Mouse (Mus musculus) neural tube, embryonic 11.5 days (tissue): ENCODE data around the gene Smim20. TPM values are rescaled to one million over a fixed set of nuclear protein-coding genes. Genes with fewer than 3 reads are reported as not detected.

ENCODE experiments used
- ATAC-seq: fragments of 200-750 bp; cut with Nextera tagmentation; 2 replicates; pipeline ENCODE4 v1.8.0; 2017; ENCODE audit warnings: moderate number of reproducible peaks, mild to moderate bottlenecking, moderate TSS enrichment, moderate library complexity; ENCODE audit not compliant: insufficient read depth, low FRiP score, low TSS enrichment
- DNase-seq: peaks from one replicate; pipeline ENCODE4 v3.0.0-alpha.2; 2015; ENCODE audit warnings: low spot score
- H3K27ac ChIP-seq: fragments of 300-500 bp; sonication (generic); 2 replicates; pipeline ENCODE4 v1.5.1; 2014; ENCODE audit warnings: low read depth, mild to moderate bottlenecking, low read length
- H3K27me3 ChIP-seq: fragments of 300-500 bp; sonication (generic); 2 replicates; pipeline ENCODE4 v1.6.1; 2014; ENCODE audit warnings: mild to moderate bottlenecking, low read length, mixed read lengths; ENCODE audit not compliant: control insufficient read depth, insufficient read depth
- H3K36me3 ChIP-seq: fragments of 300-500 bp; sonication (generic); 2 replicates; pipeline ENCODE4 v1.6.1; 2014; ENCODE audit warnings: mild to moderate bottlenecking, low read length, moderate library complexity, mixed read lengths; ENCODE audit not compliant: control insufficient read depth, insufficient read depth
- H3K4me1 ChIP-seq: fragments of 300-500 bp; sonication (generic); 2 replicates; pipeline ENCODE4 v1.6.1; 2014; ENCODE audit warnings: low read length, mixed read lengths; ENCODE audit not compliant: control insufficient read depth, insufficient read depth
- H3K4me2 ChIP-seq: fragments of 300-500 bp; sonication (generic); 2 replicates; pipeline ENCODE4 v1.6.1; 2014; ENCODE audit warnings: low read depth, mild to moderate bottlenecking, moderate library complexity
- H3K4me3 ChIP-seq: fragments of 300-500 bp; sonication (generic); 2 replicates; pipeline ENCODE4 v1.5.1; 2014; ENCODE audit warnings: low read depth, low read length
- H3K9ac ChIP-seq: fragments of 300-500 bp; sonication (generic); 2 replicates; pipeline ENCODE4 v1.6.1; 2014; ENCODE audit warnings: mild to moderate bottlenecking, low read length
- H3K9me3 ChIP-seq: fragments of 300-500 bp; sonication (generic); 2 replicates; pipeline ENCODE4 v1.6.1; 2016; ENCODE audit warnings: low read length; ENCODE audit not compliant: control insufficient read depth
- WGBS: fragments of 180-500 bp; shearing (Covaris S2); extraction: QIAGEN DNeasy Blood & Tissue Kit; methylation state at CpG from one replicate; pipeline ENCODE4 v1.1.7; 2014; 5-methylcytosine and 5-hydroxymethylcytosine counted together
- polyA plus RNA-seq: library from polyadenylated mRNA; unstranded; fragments of >200 nt; fragmentation: Nextera tagmentation; extraction: Ambion mirVana; gene quantifications from 2 replicates; pipeline ENCODE4 v1.2.1, GENCODE M21; 2014

Smim20 gene
- polyA plus RNA-seq, 1 experiment from 2014 or later, result 59.5 TPM

DNA sequence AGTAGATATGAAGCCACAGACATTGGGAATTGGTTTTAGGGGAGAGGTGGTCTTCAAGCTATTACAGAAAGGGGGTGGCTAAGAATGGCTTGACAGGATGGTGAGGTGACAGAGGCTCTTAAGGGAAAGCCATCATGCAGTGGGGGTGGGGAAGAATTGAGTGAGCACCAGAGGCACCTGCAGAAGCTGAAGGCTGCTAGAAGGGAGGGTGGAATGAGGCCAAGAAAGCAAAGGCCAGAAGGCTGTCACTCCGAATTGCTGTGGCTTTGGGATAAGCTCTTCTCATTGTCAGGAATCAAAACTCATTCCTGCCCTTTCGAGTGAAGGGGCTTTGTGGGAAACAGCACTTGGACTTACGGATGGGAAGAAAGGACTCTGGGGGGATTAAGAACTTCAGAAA lies 12.1 kb upstream of the Smim20 start:
- no peaks in the 10 kb centered on the region for H3K4me1 ChIP-seq
- no peak overlapping the region for H3K4me3 ChIP-seq
- no peak overlapping the region for H3K4me2 ChIP-seq
- 78% methylated on average over 3 of the region's 3 CpGs for WGBS
- H3K36me3 ChIP-seq, result no peaks in the 10 kb centered on the region
- H3K9me3 ChIP-seq, result no peaks in the 10 kb centered on the region
- no peak overlapping the region for H3K27ac ChIP-seq
- ATAC-seq, result no peak
- no peak for DNase-seq
- H3K9ac ChIP-seq, result no peak overlapping the region
- peaks cover 2% of the 10 kb centered on the region; the same call in 1 of the 2 replicates for H3K27me3 ChIP-seq

- ATAC-seq, result peak; percentile 65; the same call in 1 of the 2 replicates
- peak overlapping the region; percentile 23 for H3K9ac ChIP-seq
- WGBS, result 6% methylated on average over 29 of the region's 29 CpGs
- peak; percentile 51 for DNase-seq
- peak overlapping the region; percentile 26; the same call in 1 of the 2 replicates for H3K4me3 ChIP-seq
- peak overlapping the region; percentile 57 for H3K4me2 ChIP-seq
- peaks cover 2% of the 10 kb centered on the region; the same call in 1 of the 2 replicates for H3K27me3 ChIP-seq
- no peaks in the 10 kb centered on the region for H3K36me3 ChIP-seq
- no peak overlapping the region for H3K27ac ChIP-seq
- H3K9me3 ChIP-seq, result no peaks in the 10 kb centered on the region
- H3K4me1 ChIP-seq, result no peaks in the 10 kb centered on the region
Measured at GRCm38 (mm10) chr5:53258038-53258786, 8.7 kb upstream of the Smim20 start.

- no peak overlapping the region for H3K27ac ChIP-seq
- WGBS, result 51% methylated on average over 5 of the region's 5 CpGs
- H3K4me3 ChIP-seq, result no peak overlapping the region
- no peak for ATAC-seq
- DNase-seq, result no peak
- no peaks in the 10 kb centered on the region for H3K9me3 ChIP-seq
- no peaks in the 10 kb centered on the region for H3K4me1 ChIP-seq
- no peak overlapping the region for H3K9ac ChIP-seq
- no peak overlapping the region for H3K4me2 ChIP-seq
- H3K36me3 ChIP-seq, result no peaks in the 10 kb centered on the region
- peaks cover 2% of the 10 kb centered on the region; the same call in 1 of the 2 replicates for H3K27me3 ChIP-seq
Measured at GRCm38 (mm10) chr5:53259894-53260293, 7.0 kb upstream of the Smim20 start.

DNA sequence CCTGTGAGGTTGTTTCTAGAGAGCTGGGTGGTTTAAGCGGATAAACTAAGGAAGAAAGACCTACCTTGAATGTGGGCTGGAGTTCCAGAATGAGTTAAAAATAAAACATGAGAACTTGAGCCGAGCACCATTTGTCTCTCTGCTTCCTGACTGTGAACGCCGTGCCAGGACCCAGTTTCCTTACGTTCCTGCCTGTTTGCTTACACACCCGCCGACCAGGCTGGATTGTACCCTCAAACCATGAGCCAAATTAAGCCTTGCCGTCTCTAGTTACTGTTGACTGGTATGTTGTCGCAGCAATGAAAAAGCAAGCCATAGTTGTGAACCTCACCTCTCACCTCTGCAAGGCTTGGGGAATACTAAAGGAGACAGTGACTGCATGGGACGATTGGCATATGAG lies 4.9 kb upstream of the Smim20 start:
- H3K9me3 ChIP-seq, result no peaks in the 10 kb centered on the region
- peaks cover 2% of the 10 kb centered on the region; the same call in 1 of the 2 replicates for H3K27me3 ChIP-seq
- no peaks in the 10 kb centered on the region for H3K36me3 ChIP-seq
- H3K4me2 ChIP-seq, result no peak overlapping the region
- DNase-seq, result no peak
- H3K27ac ChIP-seq, result no peak overlapping the region
- H3K4me3 ChIP-seq, result no peak overlapping the region
- no peak overlapping the region for H3K9ac ChIP-seq
- H3K4me1 ChIP-seq, result no peaks in the 10 kb centered on the region
- 74% methylated on average over 10 of the region's 10 CpGs for WGBS
- ATAC-seq, result no peak

DNA sequence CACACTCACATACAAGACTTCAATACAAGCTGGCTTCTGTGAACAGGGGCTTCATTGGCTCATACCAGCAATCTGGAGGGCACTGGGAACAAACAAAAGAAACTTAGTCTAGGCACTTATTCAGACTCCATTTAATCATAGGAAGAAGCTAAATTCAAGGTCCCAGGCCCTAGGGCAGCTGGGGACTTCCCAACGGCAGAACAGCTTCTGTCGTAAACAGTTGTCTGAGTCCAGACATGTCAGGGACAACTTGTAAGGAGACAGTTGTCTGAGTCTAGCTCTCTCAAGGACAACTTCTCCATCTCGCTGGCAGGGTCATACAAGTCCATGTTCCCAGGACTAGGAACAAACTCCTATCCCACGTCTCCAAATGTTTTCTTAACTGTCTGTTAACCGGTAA lies 2.8 kb upstream of the Smim20 start:
- no peaks in the 10 kb centered on the region for H3K36me3 ChIP-seq
- no peak overlapping the region for H3K4me2 ChIP-seq
- H3K4me1 ChIP-seq, result no peaks in the 10 kb centered on the region
- H3K27me3 ChIP-seq, result no peaks in the 10 kb centered on the region
- H3K9me3 ChIP-seq, result no peaks in the 10 kb centered on the region
- ATAC-seq (no peak), DNase-seq (no peak)
- no peak overlapping the region for H3K9ac ChIP-seq
- no peak overlapping the region for H3K4me3 ChIP-seq
- 85% methylated on average over 5 of the region's 5 CpGs for WGBS
- H3K27ac ChIP-seq, result no peak overlapping the region

DNA sequence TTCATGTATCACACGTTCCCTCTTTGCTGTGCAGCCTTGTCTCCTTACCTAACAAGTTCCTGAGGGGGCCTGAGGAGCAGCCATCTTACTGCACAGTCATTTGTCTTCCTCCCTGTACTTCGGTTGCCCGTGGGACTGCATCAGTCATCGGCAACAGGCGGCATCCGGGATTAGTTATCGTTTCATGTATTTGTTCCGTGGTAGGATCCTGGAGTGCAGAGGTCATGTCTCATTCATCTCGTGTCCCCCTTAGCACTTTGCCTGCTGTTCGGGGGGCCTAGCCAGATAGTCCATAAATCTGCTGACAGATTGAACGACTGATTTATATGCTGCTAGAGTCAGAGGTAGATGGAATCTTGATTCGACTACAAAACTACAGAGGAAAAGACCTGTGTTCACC lies 1.1 kb upstream of the Smim20 start:
- DNase-seq (no peak), ATAC-seq (no peak)
- no peaks in the 10 kb centered on the region for H3K4me1 ChIP-seq
- H3K27ac ChIP-seq, result no peak overlapping the region
- no peaks in the 10 kb centered on the region for H3K9me3 ChIP-seq
- H3K4me2 ChIP-seq, result no peak overlapping the region
- 42% methylated on average over 12 of the region's 12 CpGs for WGBS
- H3K9ac ChIP-seq, result no peak overlapping the region
- no peaks in the 10 kb centered on the region for H3K27me3 ChIP-seq
- H3K4me3 ChIP-seq, result no peak overlapping the region
- H3K36me3 ChIP-seq, result no peaks in the 10 kb centered on the region

GRCm38 (mm10) chr5:53266181-53266580 lies 702 bp upstream of the Smim20 start:
- no peaks in the 10 kb centered on the region for H3K36me3 ChIP-seq
- 75% methylated on average over 4 of the region's 4 CpGs for WGBS
- ATAC-seq (0 out of 2 replicates have a peak, but pooled peaks have one; percentile 0), DNase-seq (no peak)
- H3K27me3 ChIP-seq, result no peaks in the 10 kb centered on the region
- H3K9me3 ChIP-seq, result no peaks in the 10 kb centered on the region
- H3K9ac ChIP-seq, result no peak overlapping the region
- no peak overlapping the region for H3K4me2 ChIP-seq
- no peaks in the 10 kb centered on the region for H3K4me1 ChIP-seq
- H3K4me3 ChIP-seq, result no peak overlapping the region
- H3K27ac ChIP-seq, result no peak overlapping the region

- H3K36me3 ChIP-seq, result no peaks in the 10 kb centered on the region
- no peaks in the 10 kb centered on the region for H3K4me1 ChIP-seq
- no peak overlapping the region for H3K27ac ChIP-seq
- H3K4me3 ChIP-seq, result no peak overlapping the region
- ATAC-seq, result no peak
- H3K4me2 ChIP-seq, result no peak overlapping the region
- no peak for DNase-seq
- no peak overlapping the region for H3K9ac ChIP-seq
- H3K27me3 ChIP-seq, result no peaks in the 10 kb centered on the region
- 82% methylated on average over 6 of the region's 6 CpGs for WGBS
- H3K9me3 ChIP-seq, result no peaks in the 10 kb centered on the region
Measured at GRCm38 (mm10) chr5:53268095-53268692, 1.3 kb downstream of the Smim20 start.

- H3K9ac ChIP-seq, result no peak overlapping the region
- H3K4me1 ChIP-seq, result no peaks in the 10 kb centered on the region
- no peak overlapping the region for H3K4me2 ChIP-seq
- DNase-seq, result no peak
- no peaks in the 10 kb centered on the region for H3K27me3 ChIP-seq
- H3K36me3 ChIP-seq, result no peaks in the 10 kb centered on the region
- WGBS, result 91% methylated on average over 5 of the region's 5 CpGs
- ATAC-seq, result no peak
- no peak overlapping the region for H3K4me3 ChIP-seq
- H3K9me3 ChIP-seq, result no peaks in the 10 kb centered on the region
- no peak overlapping the region for H3K27ac ChIP-seq
Measured at GRCm38 (mm10) chr5:53269799-53270198, 2.9 kb downstream of the Smim20 start.
